Mouse (Mus musculus): ENCODE measurements around the gene Tsnaxip1. TPM values are rescaled to one million over a fixed set of nuclear protein-coding genes. Genes with fewer than 3 reads are reported as not detected.

Gene Tsnaxip1
- polyA plus RNA-seq, 1 experiment from 2014 or later = 0.21 TPM

GRCm38 (mm10) chr8:105799091-105799812 is 28.3 kb upstream of the Tsnaxip1 start:
- ATAC-seq (ENCODE audit: low FRiP score, low TSS enrichment) = peak; percentile 65
- H3K4me1 ChIP-seq (ENCODE audit: insufficient read depth, low read length) = peaks cover 14% of the 10 kb centered on the region
- no peaks in the 10 kb centered on the region for H3K27me3 ChIP-seq (ENCODE audit: insufficient read depth, low read length)
- no peak overlapping the region for H3K4me3 ChIP-seq (ENCODE audit: low read length)
- peak overlapping the region; percentile 69 for H3K27ac ChIP-seq (ENCODE audit: low read length)
- no peaks in the 10 kb centered on the region for H3K9me3 ChIP-seq (ENCODE audit: low read length)
- no peak overlapping the region for H3K4me2 ChIP-seq (replicated peaks; ENCODE audit: low read depth, low read length)
- H3K9ac ChIP-seq (replicated peaks; ENCODE audit: low read length) = no peak overlapping the region
- 0 out of 2 replicates have a peak, but pooled peaks cover 3% of the 10 kb centered on the region for H3K36me3 ChIP-seq (ENCODE audit: insufficient read depth, low read length)
- 26% methylated on average over 8 of the region's 8 CpGs for WGBS

GRCm38 (mm10) chr8:105801153-105801904 is 26.2 kb upstream of the Tsnaxip1 start:
- Histone ChIP-seq H3K27me3 (ENCODE audit: insufficient read depth, low read length) (no peaks in the 10 kb centered on the region), H3K4me2 (replicated peaks; ENCODE audit: low read depth, low read length) (no peak overlapping the region), H3K36me3 (ENCODE audit: insufficient read depth, low read length) (0 out of 2 replicates have a peak, but pooled peaks cover 9% of the 10 kb centered on the region), H3K9ac (replicated peaks; ENCODE audit: low read length) (no peak overlapping the region), H3K9me3 (ENCODE audit: low read length) (no peaks in the 10 kb centered on the region), H3K4me1 (ENCODE audit: insufficient read depth, low read length) (peaks cover 14% of the 10 kb centered on the region), H3K4me3 (ENCODE audit: low read length) (no peak overlapping the region), H3K27ac (ENCODE audit: low read length) (no peak overlapping the region)
- 94% methylated on average over 6 of the region's 6 CpGs for WGBS
- no peak for ATAC-seq (ENCODE audit: low FRiP score, low TSS enrichment)

- Histone ChIP-seq H3K4me1 (ENCODE audit: insufficient read depth, low read length) (peaks cover 7% of the 10 kb centered on the region; the same call in 1 of the 2 replicates), H3K4me2 (replicated peaks; ENCODE audit: low read depth, low read length) (no peak overlapping the region), H3K9ac (replicated peaks; ENCODE audit: low read length) (no peak overlapping the region), H3K27me3 (ENCODE audit: insufficient read depth, low read length) (no peaks in the 10 kb centered on the region), H3K27ac (ENCODE audit: low read length) (no peak overlapping the region), H3K36me3 (ENCODE audit: insufficient read depth, low read length) (0 out of 2 replicates have a peak, but pooled peaks cover 9% of the 10 kb centered on the region), H3K4me3 (ENCODE audit: low read length) (no peak overlapping the region), H3K9me3 (ENCODE audit: low read length) (no peaks in the 10 kb centered on the region)
- WGBS = 74% methylated on average over 7 of the region's 7 CpGs
- peak; percentile 74; the same call in 1 of the 2 replicates for ATAC-seq (ENCODE audit: low FRiP score, low TSS enrichment)
These were observed 22.7 kb upstream of the Tsnaxip1 start for GRCm38 (mm10) chr8:105804797-105805196.

GRCm38 (mm10) chr8:105805346-105805745 is 22.2 kb upstream of the Tsnaxip1 start:
- Histone ChIP-seq H3K36me3 (ENCODE audit: insufficient read depth, low read length) (0 out of 2 replicates have a peak, but pooled peaks cover 9% of the 10 kb centered on the region), H3K9me3 (ENCODE audit: low read length) (no peaks in the 10 kb centered on the region), H3K4me2 (replicated peaks; ENCODE audit: low read depth, low read length) (no peak overlapping the region), H3K9ac (replicated peaks; ENCODE audit: low read length) (no peak overlapping the region), H3K27ac (ENCODE audit: low read length) (0 out of 2 replicates have a peak overlapping the region, but pooled peaks have one; percentile 13), H3K4me1 (ENCODE audit: insufficient read depth, low read length) (peaks cover 7% of the 10 kb centered on the region; the same call in 1 of the 2 replicates), H3K27me3 (ENCODE audit: insufficient read depth, low read length) (no peaks in the 10 kb centered on the region), H3K4me3 (ENCODE audit: low read length) (no peak overlapping the region)
- 77% methylated on average over 3 of the region's 3 CpGs for WGBS
- ATAC-seq (ENCODE audit: low FRiP score, low TSS enrichment) = no peak

- no peak overlapping the region for H3K9ac ChIP-seq (replicated peaks; ENCODE audit: low read length)
- 51% methylated on average over 1 of the region's 1 CpGs for WGBS
These were observed 21.6 kb upstream of the Tsnaxip1 start for GRCm38 (mm10) chr8:105805964-105806363.

GRCm38 (mm10) chr8:105807766-105808165 is 19.8 kb upstream of the Tsnaxip1 start:
- Histone ChIP-seq H3K4me1 (ENCODE audit: insufficient read depth, low read length) (peaks cover 7% of the 10 kb centered on the region; the same call in 1 of the 2 replicates), H3K27ac (ENCODE audit: low read length) (no peak overlapping the region), H3K9me3 (ENCODE audit: low read length) (no peaks in the 10 kb centered on the region), H3K4me3 (ENCODE audit: low read length) (no peak overlapping the region), H3K4me2 (replicated peaks; ENCODE audit: low read depth, low read length) (no peak overlapping the region), H3K27me3 (ENCODE audit: insufficient read depth, low read length) (no peaks in the 10 kb centered on the region), H3K36me3 (ENCODE audit: insufficient read depth, low read length) (peaks cover 9% of the 10 kb centered on the region; the same call in 1 of the 2 replicates), H3K9ac (replicated peaks; ENCODE audit: low read length) (no peak overlapping the region)
- no peak for ATAC-seq (ENCODE audit: low FRiP score, low TSS enrichment)
- WGBS = 72% methylated on average over 5 of the region's 5 CpGs

More at GRCm38 (mm10) chr8:105805964-105806363, 21.6 kb upstream of the Tsnaxip1 start:
- Histone ChIP-seq H3K9me3 (ENCODE audit: low read length) (no peaks in the 10 kb centered on the region), H3K27me3 (ENCODE audit: insufficient read depth, low read length) (no peaks in the 10 kb centered on the region), H3K36me3 (ENCODE audit: insufficient read depth, low read length) (peaks cover 9% of the 10 kb centered on the region; the same call in 1 of the 2 replicates), H3K4me3 (ENCODE audit: low read length) (no peak overlapping the region), H3K4me2 (replicated peaks; ENCODE audit: low read depth, low read length) (no peak overlapping the region), H3K4me1 (ENCODE audit: insufficient read depth, low read length) (peaks cover 7% of the 10 kb centered on the region; the same call in 1 of the 2 replicates), H3K27ac (ENCODE audit: low read length) (no peak overlapping the region)
- ATAC-seq (ENCODE audit: low FRiP score, low TSS enrichment) = no peak

- Histone ChIP-seq H3K4me1 (ENCODE audit: insufficient read depth, low read length) (peaks cover 7% of the 10 kb centered on the region; the same call in 1 of the 2 replicates), H3K4me2 (replicated peaks; ENCODE audit: low read depth, low read length) (no peak overlapping the region), H3K9ac (replicated peaks; ENCODE audit: low read length) (no peak overlapping the region), H3K27me3 (ENCODE audit: insufficient read depth, low read length) (no peaks in the 10 kb centered on the region), H3K9me3 (ENCODE audit: low read length) (no peaks in the 10 kb centered on the region), H3K4me3 (ENCODE audit: low read length) (no peak overlapping the region), H3K36me3 (ENCODE audit: insufficient read depth, low read length) (peaks cover 9% of the 10 kb centered on the region; the same call in 1 of the 2 replicates), H3K27ac (ENCODE audit: low read length) (no peak overlapping the region)
- WGBS = 95% methylated on average over 2 of the region's 2 CpGs
- ATAC-seq (ENCODE audit: low FRiP score, low TSS enrichment) = no peak
These were observed 19.1 kb upstream of the Tsnaxip1 start for GRCm38 (mm10) chr8:105808480-105808879.

GRCm38 (mm10) chr8:105810245-105810786 is 17.2 kb upstream of the Tsnaxip1 start:
- H3K4me1 ChIP-seq (ENCODE audit: insufficient read depth, low read length) = peaks cover 7% of the 10 kb centered on the region; the same call in 1 of the 2 replicates
- H3K9me3 ChIP-seq (ENCODE audit: low read length) = no peaks in the 10 kb centered on the region
- no peaks in the 10 kb centered on the region for H3K27me3 ChIP-seq (ENCODE audit: insufficient read depth, low read length)
- no peak overlapping the region for H3K4me2 ChIP-seq (replicated peaks; ENCODE audit: low read depth, low read length)
- 86% methylated on average over 6 of the region's 6 CpGs for WGBS
- no peak overlapping the region for H3K9ac ChIP-seq (replicated peaks; ENCODE audit: low read length)
- no peak overlapping the region for H3K4me3 ChIP-seq (ENCODE audit: low read length)
- no peak for ATAC-seq (ENCODE audit: low FRiP score, low TSS enrichment)
- H3K27ac ChIP-seq (ENCODE audit: low read length) = no peak overlapping the region
- peaks cover under 1% of the 10 kb centered on the region; the same call in 1 of the 2 replicates for H3K36me3 ChIP-seq (ENCODE audit: insufficient read depth, low read length)

GRCm38 (mm10) chr8:105811061-105811460 is 16.5 kb upstream of the Tsnaxip1 start:
- H3K4me3 ChIP-seq (ENCODE audit: low read length) = no peak overlapping the region
- H3K9ac ChIP-seq (replicated peaks; ENCODE audit: low read length) = no peak overlapping the region
- no peak overlapping the region for H3K27ac ChIP-seq (ENCODE audit: low read length)
- WGBS = 79% methylated on average over 10 of the region's 10 CpGs
- no peaks in the 10 kb centered on the region; the same call in 1 of the 2 replicates for H3K36me3 ChIP-seq (ENCODE audit: insufficient read depth, low read length)
- no peaks in the 10 kb centered on the region for H3K9me3 ChIP-seq (ENCODE audit: low read length)
- H3K27me3 ChIP-seq (ENCODE audit: insufficient read depth, low read length) = no peaks in the 10 kb centered on the region
- no peak for ATAC-seq (ENCODE audit: low FRiP score, low TSS enrichment)
- peaks cover 7% of the 10 kb centered on the region; the same call in 1 of the 2 replicates for H3K4me1 ChIP-seq (ENCODE audit: insufficient read depth, low read length)
- no peak overlapping the region for H3K4me2 ChIP-seq (replicated peaks; ENCODE audit: low read depth, low read length)

All from kidney, embryonic 16.5 days (tissue).